Mouse (Mus musculus) heart, adult 9 months (tissue): ENCODE results near the gene Smoc2.

ENCODE experiments used
- DNase-seq, 2 experiments: peaks; one replicate each; pipeline ENCODE4 v3.0.0; 2022; ENCODE audit warnings: low spot score in 2 of 2

The Smoc2 gene

DNA sequence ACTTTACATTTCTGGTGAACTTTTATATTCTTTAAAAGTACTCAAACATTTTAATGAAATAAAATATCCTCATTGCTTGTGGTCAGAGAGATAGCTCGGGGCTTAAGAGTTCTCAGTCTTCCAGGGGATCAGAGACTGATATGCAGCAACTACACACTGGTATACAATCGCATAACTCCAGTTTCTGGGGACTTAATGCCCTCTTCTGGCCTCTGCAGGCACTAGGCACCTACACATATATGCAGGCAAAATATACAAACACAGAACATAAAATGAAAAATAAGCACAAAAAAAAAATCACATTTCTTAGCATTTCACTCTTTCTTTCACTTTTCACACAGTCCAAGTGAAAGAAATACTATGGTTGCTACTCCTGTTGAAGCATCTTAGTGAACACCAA is 133.2 kb downstream of the Smoc2 start:
- DNase-seq, result no peak

DNA sequence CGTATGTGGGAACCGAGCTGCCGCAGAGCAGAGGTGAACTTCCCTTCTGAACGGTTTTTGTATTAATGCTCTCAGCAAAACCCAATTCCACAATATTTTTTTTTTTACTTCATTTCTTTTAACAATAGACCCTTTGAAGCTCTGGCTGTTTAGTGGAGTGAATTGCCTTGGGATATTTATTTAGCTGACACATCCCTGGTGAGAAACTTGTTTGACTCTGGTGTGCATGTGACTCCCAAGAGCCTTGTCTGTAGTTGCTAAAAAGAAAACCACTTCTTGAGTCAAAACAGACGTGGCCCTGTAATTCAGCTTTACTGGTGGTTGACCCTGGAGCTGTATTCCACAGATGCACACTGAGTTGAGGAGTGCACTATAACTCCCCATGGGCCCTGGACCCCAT is 135.2 kb downstream of the Smoc2 start:
- DNase-seq, result no peak

GRCm38 (mm10) chr17:14420460-14421046 is 141.2 kb downstream of the Smoc2 start:
- peak; percentile 26 to 56 for DNase-seq

DNA sequence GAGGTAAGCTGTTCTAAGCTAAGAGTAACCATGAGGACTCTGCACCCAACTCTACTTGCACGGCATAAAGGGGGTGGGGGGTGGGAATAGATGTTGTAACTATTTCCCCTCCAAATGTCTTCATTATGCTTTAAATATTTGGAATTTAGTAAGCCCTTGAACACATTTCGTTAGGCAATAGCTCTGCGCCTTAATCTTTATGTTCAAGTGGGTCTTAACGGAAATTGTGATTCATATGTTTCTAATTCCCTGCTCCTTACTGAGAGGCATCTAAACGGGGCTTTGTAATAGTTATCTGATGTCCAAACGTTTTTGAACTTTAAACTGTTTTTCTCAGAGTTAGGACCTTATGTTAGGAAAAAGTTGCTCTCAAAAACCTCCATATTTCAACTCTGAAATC is 147.2 kb downstream of the Smoc2 start:
- no peak for DNase-seq

DNA sequence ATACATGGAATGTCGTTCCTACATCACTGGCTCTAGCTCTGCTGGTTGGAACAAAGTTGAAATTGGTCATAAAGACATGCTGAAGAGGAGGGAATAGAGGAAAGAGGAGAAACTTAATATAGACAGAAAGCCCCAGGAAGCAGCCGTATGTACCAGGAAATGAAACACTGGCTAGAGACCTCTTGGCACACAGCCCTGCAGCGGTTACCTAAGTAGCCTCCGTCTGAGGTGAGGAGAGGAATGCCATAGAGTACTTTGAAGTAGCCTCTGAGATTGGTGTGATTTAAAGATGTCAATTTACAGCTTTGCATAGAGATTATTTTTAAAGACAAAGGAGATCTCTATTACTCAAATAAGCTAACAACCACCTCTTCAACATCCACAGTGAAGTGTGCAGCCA is 155.4 kb downstream of the Smoc2 start:
- no peak for DNase-seq

DNA sequence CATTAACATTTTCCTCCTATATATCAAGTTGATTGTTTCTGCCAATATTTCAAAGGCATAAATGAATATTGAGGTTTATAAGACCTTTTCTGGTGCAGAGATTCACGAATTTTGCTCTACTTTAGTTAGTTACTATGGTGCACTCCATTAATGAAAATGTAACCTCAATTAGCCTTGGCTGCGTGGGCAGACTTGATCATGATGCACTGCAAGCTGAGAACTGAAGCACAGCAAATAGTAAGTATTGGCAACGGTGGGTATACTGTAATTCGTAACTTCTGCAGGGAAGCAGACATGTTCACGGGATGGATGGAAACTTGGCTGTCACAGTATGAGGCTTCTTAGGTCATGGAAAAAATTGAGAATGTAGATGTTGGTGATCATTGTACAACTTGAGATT is 166.3 kb downstream of the Smoc2 start:
- DNase-seq, result no peak

DNA sequence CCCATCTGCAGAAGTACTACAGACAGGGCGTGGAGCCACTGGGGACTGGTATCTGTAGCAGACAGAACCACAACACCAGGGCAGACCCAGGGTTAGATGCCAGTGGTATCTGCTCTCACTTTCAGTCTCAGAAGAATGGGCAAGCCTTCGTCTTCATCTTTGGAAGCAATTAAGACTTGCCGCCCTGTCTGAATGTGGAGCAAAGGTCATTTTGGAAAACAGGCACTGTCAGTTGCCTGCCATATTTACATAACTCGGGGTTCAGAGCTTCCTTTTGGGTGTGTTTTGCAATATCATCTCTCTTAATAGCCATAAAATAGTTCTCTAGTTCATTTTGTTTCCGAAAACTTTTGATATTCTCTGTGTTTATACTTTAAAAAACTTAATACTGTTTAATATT is 168.0 kb downstream of the Smoc2 start:
- DNase-seq, result no peak
